Mouse (Mus musculus) liver, embryonic 15.5 days (tissue): ENCODE results near the gene Appl1. TPM values are rescaled to one million over a fixed set of nuclear protein-coding genes. Genes with fewer than 3 reads are reported as not detected.
"Not testable (repeated sequence)": the region's sequence is repeated elsewhere in the genome, so short reads cannot be mapped to it uniquely, and the experiment has no call there.

Source experiments
- ATAC-seq: fragments of 200-750 bp; cut with Nextera tagmentation; 2 replicates; pipeline ENCODE4 v1.8.0; 2017; ENCODE audit warnings: moderate number of reproducible peaks, mild to moderate bottlenecking, moderate library complexity; ENCODE audit not compliant: insufficient read depth
- H3K27ac ChIP-seq: fragments of 300-500 bp; sonication (generic); replicated peaks from 2 replicates; pipeline ENCODE4 v1.5.1; 2015; ENCODE audit warnings: mild to moderate bottlenecking, inconsistent platforms
- H3K27me3 ChIP-seq: fragments of 300-500 bp; sonication (generic); 2 replicates; pipeline ENCODE4 v1.6.1; 2015; ENCODE audit warnings: mild to moderate bottlenecking, inconsistent platforms
- H3K36me3 ChIP-seq: fragments of 300-500 bp; sonication (generic); replicated peaks from 2 replicates; pipeline ENCODE4 v1.6.1; 2015; ENCODE audit warnings: moderate library complexity, mild to moderate bottlenecking, inconsistent platforms
- H3K4me1 ChIP-seq: fragments of 300-500 bp; sonication (generic); replicated peaks from 2 replicates; pipeline ENCODE4 v1.6.1; 2015; ENCODE audit warnings: inconsistent platforms
- H3K4me2 ChIP-seq: fragments of 300-500 bp; sonication (generic); 2 replicates; pipeline ENCODE4 v1.6.1; 2015; ENCODE audit warnings: moderate library complexity, mild to moderate bottlenecking, inconsistent platforms
- H3K4me3 ChIP-seq: fragments of 300-500 bp; sonication (generic); replicated peaks from 2 replicates; pipeline ENCODE4 v1.5.1; 2015; ENCODE audit warnings: mild to moderate bottlenecking, inconsistent platforms
- H3K9ac ChIP-seq: fragments of 300-500 bp; sonication (generic); 2 replicates; pipeline ENCODE4 v1.6.1; 2015; ENCODE audit warnings: moderate library complexity, mild to moderate bottlenecking, inconsistent platforms
- H3K9me3 ChIP-seq: fragments of 300-500 bp; sonication (generic); replicated peaks from 2 replicates; pipeline ENCODE4 v1.6.1; 2016; ENCODE audit warnings: inconsistent platforms
- WGBS: fragments of 180-500 bp; shearing (Covaris S2); methylation state at CpG from one replicate; pipeline ENCODE4 v1.1.7; 2015; ENCODE audit warnings: mixed read lengths; ENCODE audit not compliant: insufficient replicate concordance; 5-methylcytosine and 5-hydroxymethylcytosine counted together
- polyA plus RNA-seq: library from polyadenylated mRNA; unstranded; fragments of >200 nt; fragmentation: Nextera tagmentation; extraction: Ambion mirVana; gene quantifications from 2 replicates; pipeline ENCODE4 v1.2.1, GENCODE M21; 2015

Appl1 gene
- polyA plus RNA-seq, 1 experiment from 2014 or later, result 8.3 TPM

DNA sequence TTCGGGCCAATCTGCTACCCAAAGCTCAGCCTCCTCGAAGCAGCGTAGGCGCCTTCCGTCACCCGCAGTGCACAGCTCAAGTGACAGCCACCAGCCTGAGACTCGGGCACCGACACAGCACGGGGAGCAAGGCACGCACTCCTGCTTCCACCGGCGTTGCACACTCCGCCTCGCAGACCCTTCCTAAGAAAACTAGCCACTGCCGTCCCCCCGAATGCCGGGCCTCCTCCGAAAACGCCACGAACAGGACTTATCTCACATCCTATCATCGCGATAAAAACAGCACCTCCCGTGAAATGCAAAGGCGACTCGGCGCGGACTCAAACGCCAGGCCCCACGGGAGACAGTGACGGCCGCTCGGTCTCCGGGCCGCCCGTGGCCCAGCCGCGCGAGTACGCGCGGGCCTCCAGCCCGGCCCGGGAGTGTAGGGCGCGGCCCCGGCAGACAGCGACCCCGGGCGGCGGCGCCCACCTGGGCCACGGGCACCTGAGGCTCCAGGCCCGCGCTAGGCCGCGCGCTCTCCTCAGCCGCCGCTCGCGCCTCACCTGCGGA, 1.1 kb downstream of the Appl1 start:
- peak overlapping the region; percentile 68 for H3K27ac ChIP-seq
- peak overlapping the region; percentile 82 for H3K4me3 ChIP-seq
- H3K9ac ChIP-seq, result peak overlapping the region; percentile 80
- peaks cover 12% of the 10 kb centered on the region; the same call in 1 of the 2 replicates for H3K27me3 ChIP-seq
- under 1% methylated on average over 62 of the region's 62 CpGs for WGBS
- peak; percentile 74 for ATAC-seq
- H3K4me1 ChIP-seq, result peaks cover 24% of the 10 kb centered on the region
- H3K4me2 ChIP-seq, result peak overlapping the region; percentile 99
- H3K36me3 ChIP-seq, result no peaks in the 10 kb centered on the region
- H3K9me3 ChIP-seq, result no peaks in the 10 kb centered on the region

DNA sequence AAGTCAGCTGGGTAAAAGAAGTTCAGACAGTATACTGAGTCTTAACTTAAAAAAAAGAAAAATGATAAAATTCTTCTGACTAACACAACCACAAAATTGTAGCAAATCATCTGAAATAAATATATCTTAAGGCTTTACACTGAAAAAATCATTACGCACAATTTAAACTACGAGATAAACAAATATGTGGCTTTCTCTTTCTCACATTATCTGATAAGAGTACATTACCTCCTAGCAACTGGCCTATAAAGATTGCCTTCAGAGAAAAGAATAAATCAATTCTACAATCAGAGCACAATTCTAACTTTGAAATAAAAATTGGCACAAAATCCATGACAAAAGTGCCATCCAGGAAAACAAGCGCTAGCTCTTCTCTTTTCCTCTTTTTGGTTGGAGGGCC, 1.9 kb downstream of the Appl1 start:
- no peak overlapping the region for H3K27ac ChIP-seq
- no peak overlapping the region for H3K9ac ChIP-seq
- no peaks in the 10 kb centered on the region for H3K9me3 ChIP-seq
- H3K4me1 ChIP-seq, result peaks cover 24% of the 10 kb centered on the region
- peak overlapping the region; percentile 82 for H3K4me3 ChIP-seq
- ATAC-seq, result no peak
- 40% methylated on average over 3 of the region's 3 CpGs for WGBS
- no peaks in the 10 kb centered on the region for H3K36me3 ChIP-seq
- H3K4me2 ChIP-seq, result peak overlapping the region; percentile 99
- H3K27me3 ChIP-seq, result peaks cover 12% of the 10 kb centered on the region; the same call in 1 of the 2 replicates

DNA sequence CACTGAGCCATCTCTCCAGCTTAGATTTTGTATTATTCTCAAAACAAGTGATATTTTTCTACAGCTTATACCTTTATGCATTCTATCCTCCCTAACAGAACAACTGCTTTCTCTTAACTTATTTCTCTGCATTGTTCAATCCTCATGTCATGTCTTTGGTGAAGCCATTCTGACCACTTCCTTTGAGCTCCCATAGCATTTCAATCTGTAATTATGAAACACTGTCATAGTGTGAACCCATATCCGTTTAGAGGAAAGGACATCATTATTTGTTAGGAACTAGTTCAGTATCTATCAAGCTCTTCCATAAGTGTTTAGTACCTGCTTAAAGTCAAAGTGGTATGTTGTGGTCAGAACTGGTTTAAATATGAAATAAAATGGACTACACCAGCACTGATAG, 10.5 kb downstream of the Appl1 start:
- Histone ChIP-seq H3K27ac (no peak overlapping the region), H3K4me3 (no peak overlapping the region), H3K4me1 (no peaks in the 10 kb centered on the region), H3K27me3 (no peaks in the 10 kb centered on the region), H3K9me3 (no peaks in the 10 kb centered on the region), H3K36me3 (no peaks in the 10 kb centered on the region; the same call in 1 of the 2 replicates), H3K4me2 (no peak overlapping the region), H3K9ac (no peak overlapping the region)
- WGBS, result 52% methylated on average over 1 of the region's 1 CpGs
- no peak for ATAC-seq

DNA sequence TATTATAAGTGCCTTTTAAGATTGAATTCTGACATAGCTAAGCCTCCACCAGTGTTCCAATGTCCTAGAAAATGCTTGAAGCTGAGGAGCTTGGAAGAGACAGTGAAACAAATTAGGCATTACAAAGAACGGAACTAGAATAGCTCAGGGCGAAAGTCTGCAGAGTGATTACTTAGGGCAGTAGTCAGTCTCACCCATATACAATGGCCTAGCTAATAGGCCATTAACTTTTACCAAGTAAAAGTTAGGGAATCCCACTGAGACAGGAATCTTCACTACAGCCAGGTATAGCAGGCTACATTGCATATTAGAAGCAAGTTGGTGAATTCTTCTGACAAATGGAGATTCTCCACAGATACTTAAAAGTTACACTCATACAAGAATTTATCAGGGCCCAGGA, 14.9 kb downstream of the Appl1 start:
- ATAC-seq, H3K9me3 ChIP-seq, H3K4me2 ChIP-seq, H3K9ac ChIP-seq, H3K4me1 ChIP-seq, H3K27ac ChIP-seq, H3K4me3 ChIP-seq, H3K27me3 ChIP-seq, H3K36me3 ChIP-seq: not testable (repeated sequence)
- WGBS, result 79% methylated on average over 2 of the region's 2 CpGs

DNA sequence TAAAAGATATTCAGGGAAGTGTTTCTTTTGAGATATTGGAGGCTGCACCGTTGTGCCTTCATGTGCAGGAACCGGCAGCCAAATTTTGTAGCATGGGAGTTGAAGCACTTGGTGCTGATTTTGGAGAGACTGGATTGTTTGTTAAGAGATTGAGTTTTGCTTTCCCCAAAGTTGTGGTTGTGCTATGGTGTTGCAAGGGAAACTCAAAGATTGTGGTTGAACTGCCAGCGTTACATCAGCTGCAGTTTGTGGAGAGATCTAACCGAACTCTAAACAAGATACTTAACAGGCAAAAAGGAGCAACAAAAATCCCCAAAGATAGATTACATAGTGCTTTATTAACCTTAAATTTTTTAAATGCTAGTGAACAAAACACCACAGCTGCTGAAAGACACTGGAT, 35.5 kb downstream of the Appl1 start:
- Histone ChIP-seq H3K27me3 (no peaks in the 10 kb centered on the region), H3K9ac (no peak overlapping the region), H3K27ac (no peak overlapping the region), H3K9me3 (no peaks in the 10 kb centered on the region), H3K4me1 (no peaks in the 10 kb centered on the region), H3K36me3 (no peaks in the 10 kb centered on the region), H3K4me3 (no peak overlapping the region), H3K4me2 (no peak overlapping the region)
- 48% methylated on average over 4 of the region's 4 CpGs for WGBS
- no peak for ATAC-seq

DNA sequence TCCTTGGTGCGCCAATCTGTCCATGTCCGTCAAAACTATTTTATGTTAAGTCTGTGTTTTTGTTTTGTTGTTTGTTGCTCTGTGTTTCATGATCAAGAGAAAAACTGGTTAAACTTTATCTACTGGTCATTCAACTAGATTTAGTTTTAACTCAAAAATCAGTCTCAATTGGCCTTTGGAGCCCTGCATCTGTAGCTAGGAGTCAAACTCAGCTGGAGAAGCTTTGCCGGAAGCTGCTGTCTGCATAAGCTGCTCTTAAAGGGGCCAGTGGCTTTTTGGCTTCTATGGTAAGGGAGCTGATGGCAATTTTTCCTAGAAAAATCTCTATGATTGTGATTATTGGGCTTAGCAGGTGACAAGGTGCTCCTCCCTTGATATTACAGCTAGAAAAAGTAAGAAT, 36.1 kb downstream of the Appl1 start:
- Histone ChIP-seq H3K4me1 (no peaks in the 10 kb centered on the region), H3K9ac (no peak overlapping the region), H3K4me3 (no peak overlapping the region), H3K36me3 (no peaks in the 10 kb centered on the region), H3K9me3 (no peaks in the 10 kb centered on the region), H3K27me3 (no peaks in the 10 kb centered on the region), H3K27ac (no peak overlapping the region), H3K4me2 (no peak overlapping the region)
- WGBS, result 86% methylated on average over 3 of the region's 3 CpGs
- ATAC-seq, result no peak

DNA sequence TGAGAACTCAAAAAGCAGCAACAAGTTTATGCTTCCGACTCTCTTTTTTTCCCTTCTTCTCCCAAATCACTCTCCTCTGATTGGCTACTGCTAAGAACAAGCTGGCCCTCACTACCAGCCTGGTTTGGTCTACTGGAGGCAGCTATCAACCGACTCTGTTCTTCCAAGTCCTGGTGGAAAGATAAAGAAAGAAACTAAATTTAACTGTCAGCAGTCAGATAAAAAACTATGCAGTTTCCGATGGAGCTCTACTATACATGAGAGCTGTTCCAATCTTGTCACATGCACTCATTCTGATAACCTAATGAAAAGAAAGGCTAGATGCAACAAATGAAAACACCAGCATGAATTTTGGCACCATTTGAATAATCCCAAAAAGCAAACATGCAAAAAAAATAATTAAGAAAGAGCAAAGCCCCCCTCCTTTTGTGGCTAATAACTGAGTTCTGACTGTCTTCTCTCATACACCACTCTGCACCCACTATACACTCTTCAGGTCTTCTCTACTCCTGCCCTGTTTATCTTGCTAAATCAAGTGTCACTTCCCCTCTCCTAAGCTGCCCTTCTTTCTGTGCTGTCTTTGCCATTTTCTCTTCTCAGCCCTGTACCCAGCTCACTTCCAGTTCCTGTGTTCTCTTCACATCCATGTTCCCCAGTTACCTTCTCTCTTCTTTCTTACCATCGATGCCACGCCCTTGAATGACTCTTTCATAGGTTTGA, 47.2 kb downstream of the Appl1 start:
- H3K27me3 ChIP-seq, result no peaks in the 10 kb centered on the region
- no peak overlapping the region for H3K9ac ChIP-seq
- no peak overlapping the region for H3K4me2 ChIP-seq
- H3K27ac ChIP-seq, result no peak overlapping the region
- H3K9me3 ChIP-seq, result no peaks in the 10 kb centered on the region
- H3K4me3 ChIP-seq, result no peak overlapping the region
- 42% methylated on average over 5 of the region's 5 CpGs for WGBS
- ATAC-seq, result no peak
- H3K4me1 ChIP-seq, result no peaks in the 10 kb centered on the region
- 0 out of 2 replicates have a peak, but pooled peaks cover 7% of the 10 kb centered on the region for H3K36me3 ChIP-seq

DNA sequence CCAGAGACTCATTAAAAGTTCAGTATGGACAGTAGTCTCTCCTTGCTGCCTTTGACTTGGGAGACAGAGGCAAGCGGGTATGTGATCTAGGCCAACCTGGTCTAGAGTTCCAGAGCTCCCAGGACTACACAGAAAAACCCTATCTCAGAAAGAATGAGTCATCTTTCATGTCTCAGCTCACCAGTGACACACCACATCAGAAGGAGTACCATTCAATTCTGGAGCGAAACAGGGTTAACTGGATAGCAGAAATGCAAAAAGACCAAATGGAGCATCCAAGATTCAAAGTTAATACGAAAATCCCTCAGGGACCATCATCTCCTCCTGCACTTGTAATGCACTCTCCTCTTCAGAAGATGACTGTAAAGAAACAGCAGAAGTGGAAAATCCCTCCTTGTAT, 51.7 kb downstream of the Appl1 start:
- no peak for ATAC-seq
- no peak overlapping the region for H3K27ac ChIP-seq

DNA sequence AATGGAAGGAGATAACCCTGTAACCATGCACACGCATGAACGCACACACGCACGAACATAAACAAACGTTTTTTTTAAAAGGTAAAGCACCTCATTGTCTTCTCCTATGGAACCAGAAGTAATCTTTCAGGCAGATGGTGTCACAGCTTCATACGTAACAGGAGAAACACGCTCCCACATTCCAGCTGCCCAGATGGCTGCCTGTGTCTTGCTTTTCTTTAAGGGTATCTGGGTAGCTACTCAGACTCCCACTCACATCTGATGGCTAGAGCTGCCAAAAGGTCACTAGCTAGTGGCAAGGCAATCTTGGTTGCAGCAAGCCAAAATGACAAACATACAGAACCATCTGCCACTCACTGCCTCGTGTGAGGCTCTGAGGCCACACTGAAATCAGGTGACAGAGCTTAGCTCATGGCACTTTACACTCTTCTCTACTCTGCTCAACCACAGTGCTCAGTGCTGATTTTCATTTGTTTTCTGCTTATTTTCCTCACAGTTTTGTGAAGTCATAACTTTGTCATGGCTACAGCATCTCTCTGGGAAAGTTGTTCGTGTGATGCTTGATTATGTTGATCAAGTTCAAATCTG, 57.3 kb downstream of the Appl1 start:
- H3K9me3 ChIP-seq, result no peaks in the 10 kb centered on the region
- H3K9ac ChIP-seq, result no peak overlapping the region
- ATAC-seq, result no peak
- no peak overlapping the region for H3K4me2 ChIP-seq
- no peaks in the 10 kb centered on the region for H3K27me3 ChIP-seq
- no peaks in the 10 kb centered on the region for H3K36me3 ChIP-seq
- H3K27ac ChIP-seq, result no peak overlapping the region
- whole genome bisulfite sequencing, result 69% methylated on average over 9 of the region's 9 CpGs
- no peaks in the 10 kb centered on the region for H3K4me1 ChIP-seq
- no peak overlapping the region for H3K4me3 ChIP-seq

More for the DNA sequence above, 51.7 kb downstream of the Appl1 start:
- Histone ChIP-seq H3K9me3 (no peaks in the 10 kb centered on the region), H3K4me3 (no peak overlapping the region), H3K9ac (no peak overlapping the region), H3K4me2 (no peak overlapping the region), H3K27me3 (no peaks in the 10 kb centered on the region), H3K36me3 (0 out of 2 replicates have a peak, but pooled peaks cover 4% of the 10 kb centered on the region), H3K4me1 (no peaks in the 10 kb centered on the region)
- WGBS, result 62% methylated on average over 3 of the region's 3 CpGs

DNA sequence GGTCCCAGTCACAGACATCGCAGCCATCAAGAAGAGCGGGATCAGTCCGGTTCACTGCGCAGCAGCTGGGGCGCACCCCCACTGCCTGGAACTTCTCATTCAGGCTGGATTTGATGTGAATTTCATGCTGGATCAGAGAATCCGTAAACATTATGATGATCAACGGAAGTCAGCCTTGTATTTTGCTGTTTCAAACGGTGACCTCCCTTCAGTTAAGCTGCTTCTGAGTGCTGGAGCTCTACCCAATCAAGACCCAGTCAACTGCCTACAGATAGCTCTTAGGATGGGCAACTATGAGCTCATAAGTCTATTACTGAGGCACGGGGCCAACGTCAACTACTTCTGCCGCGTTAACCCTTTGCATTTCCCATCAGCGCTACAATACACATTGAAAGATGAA, 59.2 kb downstream of the Appl1 start:
- no peaks in the 10 kb centered on the region for H3K4me1 ChIP-seq
- no peak overlapping the region for H3K27ac ChIP-seq
- no peaks in the 10 kb centered on the region for H3K36me3 ChIP-seq
- H3K27me3 ChIP-seq, result no peaks in the 10 kb centered on the region
- no peaks in the 10 kb centered on the region for H3K9me3 ChIP-seq
- no peak overlapping the region for H3K4me3 ChIP-seq
- H3K4me2 ChIP-seq, result no peak overlapping the region
- 82% methylated on average over 13 of the region's 13 CpGs for WGBS
- no peak for ATAC-seq
- no peak overlapping the region for H3K9ac ChIP-seq

DNA sequence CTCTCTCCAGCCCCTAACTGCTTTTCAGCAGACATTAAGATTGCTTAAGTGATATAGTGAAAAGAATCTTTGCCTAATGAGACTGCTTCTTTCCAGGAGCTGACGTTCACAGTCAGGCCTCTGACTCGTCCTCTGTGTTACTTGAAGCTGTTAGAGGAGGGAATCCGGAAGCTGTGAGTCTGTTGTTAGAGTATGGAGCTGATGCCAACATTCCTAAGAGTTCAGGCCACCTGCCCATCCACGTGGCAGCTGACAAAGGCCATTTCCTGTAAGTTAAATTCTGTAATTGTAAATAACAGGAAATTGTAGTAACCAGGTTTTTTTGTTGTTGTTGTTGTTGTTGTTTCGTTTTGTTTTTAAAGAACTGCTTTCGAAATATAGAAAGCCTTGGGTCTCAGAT, 59.8 kb downstream of the Appl1 start:
- Histone ChIP-seq H3K27ac (no peak overlapping the region), H3K9ac (no peak overlapping the region), H3K4me1 (no peaks in the 10 kb centered on the region), H3K36me3 (no peaks in the 10 kb centered on the region), H3K4me2 (no peak overlapping the region), H3K4me3 (no peak overlapping the region), H3K9me3 (no peaks in the 10 kb centered on the region), H3K27me3 (no peaks in the 10 kb centered on the region)
- no peak for ATAC-seq
- 55% methylated on average over 6 of the region's 6 CpGs for WGBS
